Mouse (Mus musculus) thymus, postnatal 0 days (tissue): ENCODE results near the gene Nptxr. TPM values are rescaled to one million over a fixed set of nuclear protein-coding genes. Genes with fewer than 3 reads are reported as not detected.
"Not testable (repeated sequence)": the region's sequence is repeated elsewhere in the genome, so short reads cannot be mapped to it uniquely, and the experiment has no call there.

ENCODE experiments used
- DNase-seq: peaks from one replicate; pipeline ENCODE4 v3.0.0-alpha.2; 2015; ENCODE audit warnings: low spot score
- polyA plus RNA-seq: library from polyadenylated mRNA; unstranded; fragments of >200 nt; fragmentation: Nextera tagmentation; extraction: Ambion mirVana; gene quantifications from 2 replicates; pipeline ENCODE4 v1.2.1, GENCODE M21; 2015

Nptxr gene
- polyA plus RNA-seq, 1 experiment from 2014 or later, result 2.3 TPM

DNA sequence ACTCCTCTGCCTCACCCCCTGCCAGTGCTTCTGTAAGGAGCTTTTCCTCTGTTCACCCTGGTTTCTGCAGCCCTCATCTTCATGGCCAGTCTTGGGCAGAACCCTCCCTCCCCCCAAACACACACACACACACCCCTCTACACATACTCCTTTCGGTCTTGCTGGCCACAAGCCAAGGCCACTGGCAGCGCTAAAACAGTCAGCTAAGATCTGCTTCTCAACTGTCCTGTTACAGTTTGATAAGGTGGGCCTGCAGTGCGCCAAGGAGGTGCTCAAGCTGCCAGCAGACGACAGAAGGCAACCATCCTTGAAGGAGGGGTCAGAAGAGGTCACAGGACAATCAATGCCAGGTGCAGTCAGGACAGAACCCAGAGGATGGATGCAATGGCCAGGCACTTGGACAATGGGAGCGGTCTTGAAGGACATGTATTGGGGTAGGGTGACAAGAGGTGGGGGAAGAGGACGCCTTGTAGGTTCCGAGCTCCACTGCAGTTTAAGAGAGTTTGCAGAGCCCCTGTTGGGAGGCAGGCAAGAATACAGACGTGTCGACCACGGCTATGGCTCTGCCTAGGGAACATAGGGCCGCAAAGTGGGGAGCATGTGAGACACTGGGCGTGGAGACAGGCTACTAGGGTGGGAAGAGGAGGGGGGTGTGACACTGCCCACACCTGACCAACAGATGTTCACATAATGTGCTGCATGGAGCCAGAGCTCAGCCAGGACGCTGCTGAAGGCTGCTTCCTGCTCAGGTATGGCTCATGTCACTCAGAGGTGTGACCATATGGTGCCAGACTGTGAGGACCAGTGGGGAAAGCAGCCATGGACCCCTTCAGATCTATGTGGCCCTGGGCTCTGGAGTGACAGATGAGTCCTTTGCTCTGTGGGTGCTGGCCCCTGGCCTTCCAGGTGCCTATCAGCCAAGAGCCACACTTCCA is 18.0 kb upstream of the Nptxr start:
- DNase-seq, result no peak

DNA sequence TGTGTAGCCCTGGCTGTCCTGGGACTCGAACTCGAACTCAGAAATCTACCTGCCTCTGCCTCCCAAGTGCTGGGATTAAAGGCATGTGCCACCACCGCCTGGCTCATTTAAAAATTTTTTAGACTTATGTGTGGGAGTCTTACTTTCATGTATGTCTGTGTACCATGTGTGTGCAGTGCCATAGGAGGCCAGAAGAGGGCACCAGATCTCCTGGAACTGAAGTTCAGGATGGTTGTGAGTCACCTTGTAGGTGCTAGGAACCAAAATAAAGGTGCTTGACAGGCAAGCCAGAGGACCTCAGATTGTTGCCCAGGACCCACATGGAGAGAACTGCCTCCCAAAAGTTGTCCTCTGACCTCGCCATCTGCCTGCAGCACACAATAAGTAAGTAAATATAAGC is 13.8 kb upstream of the Nptxr start:
- DNase-seq, result no peak

- no peak for DNase-seq
Measured at GRCm38 (mm10) chr15:79813666-79814258, 9.2 kb upstream of the Nptxr start.

- DNase-seq, result not testable (repeated sequence)
Measured at GRCm38 (mm10) chr15:79812840-79813239, 8.3 kb upstream of the Nptxr start.

GRCm38 (mm10) chr15:79810997-79811396 is 6.4 kb upstream of the Nptxr start:
- DNase-seq, result no peak

DNA sequence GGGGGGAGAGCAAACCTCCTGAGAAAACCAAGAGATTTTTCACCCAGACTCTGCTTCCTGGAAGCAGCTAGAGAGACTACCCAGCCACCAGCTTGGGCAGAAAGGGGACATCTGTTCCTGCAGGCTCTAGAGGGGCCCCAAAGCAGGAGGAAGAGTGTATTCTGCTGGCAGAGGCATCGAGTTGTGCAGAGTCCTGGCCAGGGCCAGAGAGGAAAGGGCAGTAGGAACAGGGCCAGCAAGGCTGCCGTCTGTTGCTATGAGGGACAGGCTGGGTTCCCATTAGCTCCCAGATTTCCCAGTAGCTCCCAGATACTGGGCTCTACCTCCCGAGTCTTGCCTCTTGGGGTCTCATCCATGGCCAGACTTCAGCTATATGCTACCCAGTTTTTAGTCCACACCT is 5.5 kb upstream of the Nptxr start:
- DNase-seq, result no peak

GRCm38 (mm10) chr15:79808658-79809057 is 4.1 kb upstream of the Nptxr start:
- no peak for DNase-seq

DNA sequence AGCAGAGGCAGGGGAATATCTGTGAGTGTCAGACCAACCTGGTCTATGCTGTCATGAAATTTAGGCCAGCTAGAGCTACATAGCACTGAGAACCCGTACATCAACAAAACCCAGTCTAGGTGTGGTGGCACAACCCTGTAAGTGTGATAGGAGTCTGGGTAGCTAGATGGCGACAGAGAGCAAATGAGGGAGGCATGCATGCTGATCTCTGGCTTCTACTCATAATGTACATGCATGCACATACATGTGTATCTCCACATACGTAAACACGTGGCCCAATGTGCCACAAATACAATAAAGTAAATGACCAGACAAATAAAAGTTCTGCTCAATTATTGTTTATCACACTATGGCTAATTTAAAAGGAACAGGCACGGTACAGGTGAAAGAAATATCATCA is 3.5 kb upstream of the Nptxr start:
- DNase-seq, result peak; percentile 53

DNA sequence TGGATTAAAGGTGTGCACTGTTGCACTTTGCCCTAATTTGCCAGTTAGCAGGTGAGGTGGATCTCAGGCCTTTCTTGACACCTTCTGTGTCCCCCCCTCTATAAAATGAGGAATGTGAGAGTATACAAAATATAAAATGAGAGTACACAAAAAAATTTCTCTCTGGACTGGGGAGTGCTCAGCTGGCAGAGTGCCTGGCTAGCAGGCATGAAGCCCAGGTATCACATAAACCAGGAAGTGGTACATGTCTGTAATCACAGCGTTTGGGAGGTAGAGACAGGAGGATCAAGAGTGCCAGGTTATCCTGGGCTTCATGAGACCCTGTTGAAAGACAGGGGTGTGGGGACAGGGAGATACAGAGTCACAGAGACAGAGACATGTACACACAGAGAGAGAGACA is 2.5 kb upstream of the Nptxr start:
- no peak for DNase-seq

DNA sequence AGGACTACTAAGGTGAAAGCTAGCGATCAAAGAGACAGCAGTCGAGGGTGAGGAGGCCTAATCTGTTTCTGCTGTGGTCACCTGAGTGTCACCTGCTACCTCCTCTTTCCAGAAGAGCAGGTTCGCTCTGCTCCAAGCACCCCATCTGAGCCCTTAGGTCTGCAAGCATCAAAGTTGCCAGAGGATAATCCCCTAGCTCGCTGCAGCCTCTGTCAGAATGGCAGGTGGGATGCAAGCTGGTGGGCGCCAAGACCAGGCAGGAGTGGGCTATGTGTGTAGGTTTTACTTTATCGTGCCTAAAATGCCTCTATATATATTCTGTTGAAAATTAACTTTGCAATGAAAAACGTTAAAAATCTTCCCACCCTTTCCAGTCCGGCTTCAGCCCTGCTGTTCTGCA is 680 bp upstream of the Nptxr start:
- DNase-seq, result no peak

GRCm38 (mm10) chr15:79803533-79804351 is 824 bp downstream of the Nptxr start:
- DNase-seq, result peak; percentile 29

- DNase-seq, result no peak
Measured at GRCm38 (mm10) chr15:79802304-79802703, 2.3 kb downstream of the Nptxr start.

GRCm38 (mm10) chr15:79801646-79802045 is 2.9 kb downstream of the Nptxr start:
- no peak for DNase-seq

GRCm38 (mm10) chr15:79800701-79801100 is 3.9 kb downstream of the Nptxr start:
- DNase-seq, result no peak

DNA sequence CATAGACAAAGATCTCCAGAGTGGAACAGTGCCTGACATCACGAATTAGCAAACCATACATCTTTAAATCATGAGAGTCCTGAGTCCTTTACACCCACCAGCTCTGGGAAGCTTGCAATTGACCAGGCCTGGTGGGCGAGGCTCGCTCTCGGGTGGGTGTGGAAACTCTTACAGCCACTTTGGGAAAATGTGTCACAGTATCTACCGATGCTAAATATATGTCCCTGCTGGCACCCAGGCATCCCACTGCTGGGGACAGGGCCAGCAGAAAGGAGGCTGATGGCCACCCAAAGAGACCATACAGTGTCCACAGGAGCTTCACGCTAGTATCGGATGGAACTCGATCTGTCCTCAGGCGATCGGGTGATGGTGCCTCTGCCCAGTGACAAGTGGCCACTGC is 6.0 kb downstream of the Nptxr start:
- DNase-seq, result no peak

- DNase-seq, result no peak
Measured at GRCm38 (mm10) chr15:79797680-79798079, 6.9 kb downstream of the Nptxr start.

DNA sequence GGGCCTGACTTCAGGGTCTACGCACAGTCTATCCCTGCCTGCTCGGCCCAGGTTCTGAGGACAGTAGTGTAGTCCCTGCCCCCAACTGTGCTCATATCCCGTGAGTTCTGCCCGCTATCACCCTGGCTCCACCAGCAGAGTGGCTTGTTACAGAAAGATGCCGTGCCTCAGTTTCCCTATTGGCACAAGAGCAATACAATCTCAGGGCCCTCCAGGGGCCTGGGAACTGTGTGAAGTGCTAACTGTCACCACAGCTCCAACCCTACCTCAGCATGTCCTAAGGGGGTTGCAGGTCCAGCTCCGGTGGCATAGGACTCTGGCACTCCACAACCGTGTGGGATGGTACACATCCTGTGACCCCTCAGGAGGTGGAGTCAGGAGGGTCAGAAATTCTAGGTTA is 7.5 kb downstream of the Nptxr start:
- DNase-seq, result no peak

- DNase-seq, result no peak
Measured at GRCm38 (mm10) chr15:79796256-79796655, 8.3 kb downstream of the Nptxr start.

DNA sequence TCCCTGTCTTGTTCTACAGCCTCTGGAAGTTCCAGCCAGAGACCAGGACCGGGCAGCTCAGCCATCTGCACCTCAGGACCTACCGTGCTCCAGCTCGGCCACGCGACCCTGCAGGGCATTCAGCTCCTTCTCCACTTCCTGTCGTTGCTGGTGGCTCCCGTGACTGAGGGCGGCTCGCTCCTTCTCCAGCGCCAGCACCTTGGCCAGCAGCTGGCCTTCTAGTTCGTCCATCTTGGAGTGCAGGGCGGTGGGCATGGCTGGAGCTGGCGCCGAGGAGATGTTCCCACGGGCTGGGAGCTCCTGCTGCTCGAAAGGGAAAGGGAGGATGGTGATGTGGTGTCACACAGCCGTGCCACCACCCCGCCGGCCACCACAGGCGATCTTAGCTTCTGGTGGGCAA is 10.4 kb downstream of the Nptxr start:
- no peak for DNase-seq

DNA sequence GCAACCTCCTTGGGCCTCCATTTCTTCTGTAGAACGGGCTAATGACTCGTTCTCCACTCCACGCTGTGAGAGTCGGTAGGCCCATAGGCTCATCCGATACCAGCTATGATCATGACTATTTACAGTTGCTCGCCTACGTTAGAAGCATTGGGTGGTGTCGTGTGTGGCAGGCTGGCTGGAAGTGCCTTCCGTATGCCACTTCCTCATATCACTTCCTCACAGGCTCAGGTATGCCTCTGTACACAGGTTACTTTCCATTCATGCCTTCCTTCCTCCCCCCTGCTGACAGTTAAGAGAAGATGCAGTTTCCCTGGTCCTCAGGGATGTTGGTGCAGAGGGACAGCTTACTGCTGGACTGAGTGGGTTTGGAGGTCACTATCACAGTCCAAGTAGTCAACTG is 11.5 kb downstream of the Nptxr start:
- DNase-seq, result no peak

GRCm38 (mm10) chr15:79792455-79792854 is 12.1 kb downstream of the Nptxr start:
- no peak for DNase-seq

DNA sequence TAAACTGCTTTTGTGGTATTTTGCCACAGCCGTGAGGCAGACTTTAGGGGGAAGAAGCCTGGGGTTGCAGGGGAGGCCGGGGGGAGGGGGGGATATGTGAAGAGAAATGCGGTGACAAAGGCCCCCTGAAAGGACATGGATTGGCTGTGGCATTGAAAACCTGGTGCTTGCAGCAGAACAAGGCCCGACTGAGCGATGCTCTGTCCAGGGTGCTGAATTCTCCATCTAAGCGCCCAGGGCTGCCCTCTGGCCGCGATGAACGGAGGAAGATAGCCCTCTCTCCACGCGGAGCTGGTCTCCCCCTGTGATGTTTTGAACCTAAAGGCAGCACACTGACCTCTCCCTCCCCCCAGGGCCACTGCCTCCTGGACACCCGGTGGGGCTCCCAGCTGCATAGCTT is 13.1 kb downstream of the Nptxr start:
- peak; percentile 65 for DNase-seq
